ENCODE assay signal across 21 mouse cellular contexts in genomic region chr5:142493307-142493706, GRCm38 (mm10). TPM values are rescaled to one million over a fixed set of nuclear protein-coding genes. Genes with fewer than 3 reads are reported as not detected.
"Had no signal": no experiment of that assay in that cellular context is flagged by ENCODE, and none has a peak within 500 bp of the region (broad histone marks: within the 10 kb centered on the region; RNA-seq: fewer than 3 reads in every experiment).

No protein-coding gene starts in this region.

- ATAC-seq: hindbrain, postnatal 0 days; intestine, embryonic 16.5 days; liver, embryonic 12.5 days had no signal

- DNase-seq: gastrocnemius, adult 2 months; gastrocnemius, postnatal 10 days; gastrocnemius, postnatal 36 days; heart, adult 18-20 months; heart, postnatal 10 days; heart, postnatal 4 days; kidney, adult 11 months; kidney, adult 2 months; kidney, adult 9 months; kidney, postnatal 14 days; kidney, postnatal 36 days; layer of hippocampus, adult 9-11 months; layer of hippocampus, postnatal 36 days; left cerebral cortex, postnatal 4 days had no signal

RNA-seq across cellular contexts. Expression of gene Papolb, which starts 36.6 kb away (rescaled TPM):
- total RNA-seq: liver, adult 2 months had no signal
- polyA plus RNA-seq: intestine, embryonic 16.5 days; kidney, adult 2 months; large intestine, adult 2 months; liver, adult 2 months; liver, embryonic 14.5 days; liver, embryonic 16.5 days had no signal

RNA-seq across cellular contexts. Expression of gene Radil, which starts 57.6 kb away (rescaled TPM):
- total RNA-seq: liver, adult 2 months had no signal
- polyA plus RNA-seq: liver, adult 2 months had no signal
